Mouse (Mus musculus) limb, embryonic 14.5 days (tissue): Measurements from ENCODE around the gene Tubgcp2. TPM values are rescaled to one million over a fixed set of nuclear protein-coding genes. Genes with fewer than 3 reads are reported as not detected.

Source experiments
- ATAC-seq: fragments of 200-750 bp; cut with Nextera tagmentation; 2 replicates; pipeline ENCODE4 v1.8.0; 2017; ENCODE audit warnings: low read depth, moderate number of reproducible peaks, moderate TSS enrichment; ENCODE audit not compliant: low FRiP score
- DNase-seq: peaks from one replicate; pipeline ENCODE4 v3.0.0-alpha.2; 2015; ENCODE audit warnings: low spot score
- H3K27ac ChIP-seq: fragments of 300-500 bp; sonication (generic); replicated peaks from 2 replicates; pipeline ENCODE4 v1.5.1; 2014; ENCODE audit warnings: low read depth, mild to moderate bottlenecking, low read length, moderate library complexity, mixed read lengths
- H3K27me3 ChIP-seq: fragments of 300-500 bp; sonication (generic); 2 replicates; pipeline ENCODE4 v1.6.1; 2014; ENCODE audit warnings: low read length, mixed read lengths; ENCODE audit not compliant: control insufficient read depth, insufficient read depth
- H3K36me3 ChIP-seq: fragments of 300-500 bp; sonication (generic); 2 replicates; pipeline ENCODE4 v1.6.1; 2014; ENCODE audit warnings: mild to moderate bottlenecking, low read length, moderate library complexity, mixed read lengths; ENCODE audit not compliant: control insufficient read depth, insufficient read depth
- H3K4me1 ChIP-seq: fragments of 300-500 bp; sonication (generic); 2 replicates; pipeline ENCODE4 v1.6.1; 2014; ENCODE audit warnings: antibody characterized with exemption, low read length, mixed read lengths; ENCODE audit not compliant: control insufficient read depth, insufficient read depth
- H3K4me2 ChIP-seq: fragments of 300-500 bp; sonication (generic); replicated peaks from 2 replicates; pipeline ENCODE4 v1.6.1; 2014; ENCODE audit warnings: low read depth, mild to moderate bottlenecking, low read length, moderate library complexity; ENCODE audit not compliant: severe bottlenecking
- H3K4me3 ChIP-seq: fragments of 300-500 bp; sonication (generic); replicated peaks from 2 replicates; pipeline ENCODE4 v1.5.1; 2014; ENCODE audit warnings: low read length
- H3K9ac ChIP-seq: fragments of 300-500 bp; sonication (generic); 2 replicates; pipeline ENCODE4 v1.6.1; 2014; ENCODE audit warnings: mild to moderate bottlenecking, low read depth, low read length, moderate library complexity; ENCODE audit not compliant: severe bottlenecking
- H3K9me3 ChIP-seq: fragments of 300-500 bp; sonication (generic); 2 replicates; pipeline ENCODE4 v1.6.1; 2016; ENCODE audit warnings: low read length; ENCODE audit not compliant: control insufficient read depth
- POLR2A ChIP-seq: fragments of 200-500 bp; IDR thresholded peaks from 2 replicates; pipeline ENCODE4 v1.8.0; 2012; ENCODE audit warnings: inconsistent platforms, mild to moderate bottlenecking, moderate library complexity, borderline replicate concordance; ENCODE audit not compliant: insufficient read depth, insufficient read length; ENCODE audit errors: extremely low read depth
- WGBS: fragments of 180-500 bp; shearing (Covaris S2); extraction: QIAGEN DNeasy Blood & Tissue Kit; methylation state at CpG from one replicate; pipeline ENCODE4 v1.1.7; 2014; 5-methylcytosine and 5-hydroxymethylcytosine counted together
- polyA plus RNA-seq, 2 experiments: library from polyadenylated mRNA; depleted of rRNA in 1 of 2; stranded (reverse) in 1 of 2; unstranded in 1 of 2; fragments of >200 nt; fragmentation: Nextera tagmentation in 1 of 2; extraction: Ambion mirVana in 1 of 2; gene quantifications; 2 replicates each; pipeline versions ENCODE4 v1.2.1 to v1.2.3; 2012 to 2014

The Tubgcp2 gene
- polyA plus RNA-seq, 2 experiments = 58.8 to 69.1 TPM

GRCm38 (mm10) chr7:139963814-139964213 lies 72.7 kb downstream of the Tubgcp2 start:
- ATAC-seq = no peak
- 55% methylated on average over 3 of the region's 4 CpGs for WGBS
- H3K9ac ChIP-seq = no peak overlapping the region

GRCm38 (mm10) chr7:139961141-139961540 lies 75.3 kb downstream of the Tubgcp2 start:
- ATAC-seq (no peak), DNase-seq (no peak)
- 85% methylated on average over 10 of the region's 10 CpGs for WGBS
- H3K36me3 ChIP-seq = no peaks in the 10 kb centered on the region
- H3K4me1 ChIP-seq = no peaks in the 10 kb centered on the region
- H3K27me3 ChIP-seq = no peaks in the 10 kb centered on the region
- no peak overlapping the region for H3K4me2 ChIP-seq
- no peak overlapping the region for H3K27ac ChIP-seq
- H3K9ac ChIP-seq = no peak overlapping the region
- H3K9me3 ChIP-seq = no peaks in the 10 kb centered on the region
- H3K4me3 ChIP-seq = no peak overlapping the region
- TF ChIP-seq POLR2A = no peak

More at GRCm38 (mm10) chr7:139963814-139964213, 72.7 kb downstream of the Tubgcp2 start:
- DNase-seq = no peak
- no peak for TF ChIP-seq POLR2A
- no peak overlapping the region for H3K4me3 ChIP-seq
- no peaks in the 10 kb centered on the region for H3K36me3 ChIP-seq
- no peak overlapping the region for H3K27ac ChIP-seq
- H3K27me3 ChIP-seq = no peaks in the 10 kb centered on the region
- H3K4me2 ChIP-seq = no peak overlapping the region
- no peaks in the 10 kb centered on the region for H3K9me3 ChIP-seq
- H3K4me1 ChIP-seq = no peaks in the 10 kb centered on the region

GRCm38 (mm10) chr7:139957958-139958357 lies 78.5 kb downstream of the Tubgcp2 start:
- 30% methylated on average over 11 of the region's 11 CpGs for WGBS
- no peak overlapping the region for H3K4me2 ChIP-seq
- no peaks in the 10 kb centered on the region for H3K9me3 ChIP-seq
- no peaks in the 10 kb centered on the region for H3K27me3 ChIP-seq
- no peak overlapping the region for H3K27ac ChIP-seq
- no peak overlapping the region for H3K9ac ChIP-seq
- no peak for TF ChIP-seq POLR2A
- no peaks in the 10 kb centered on the region for H3K4me1 ChIP-seq
- DNase-seq (no peak), ATAC-seq (no peak)
- H3K36me3 ChIP-seq = no peaks in the 10 kb centered on the region
- H3K4me3 ChIP-seq = no peak overlapping the region

- Histone ChIP-seq H3K4me3 (no peak overlapping the region), H3K4me2 (no peak overlapping the region), H3K4me1 (no peaks in the 10 kb centered on the region), H3K27ac (no peak overlapping the region), H3K27me3 (no peaks in the 10 kb centered on the region), H3K9ac (no peak overlapping the region), H3K9me3 (no peaks in the 10 kb centered on the region), H3K36me3 (no peaks in the 10 kb centered on the region)
- WGBS = 46% methylated on average over 11 of the region's 11 CpGs
- no peak for TF ChIP-seq POLR2A
- ATAC-seq (no peak), DNase-seq (no peak)
Observed at GRCm38 (mm10) chr7:139957437-139957836, 79.0 kb downstream of the Tubgcp2 start.

GRCm38 (mm10) chr7:139956658-139957057 lies 79.8 kb downstream of the Tubgcp2 start:
- Histone ChIP-seq H3K4me2 (no peak overlapping the region), H3K4me1 (no peaks in the 10 kb centered on the region), H3K36me3 (no peaks in the 10 kb centered on the region), H3K4me3 (no peak overlapping the region), H3K9ac (no peak overlapping the region), H3K9me3 (no peaks in the 10 kb centered on the region), H3K27me3 (peaks cover 5% of the 10 kb centered on the region; the same call in 1 of the 2 replicates), H3K27ac (no peak overlapping the region)
- WGBS = 70% methylated on average over 3 of the region's 3 CpGs
- no peak for DNase-seq
- ATAC-seq = no peak
- TF ChIP-seq POLR2A = no peak

GRCm38 (mm10) chr7:139955505-139955904 lies 81.0 kb downstream of the Tubgcp2 start:
- H3K36me3 ChIP-seq = no peaks in the 10 kb centered on the region
- no peaks in the 10 kb centered on the region for H3K4me1 ChIP-seq
- no peak overlapping the region for H3K27ac ChIP-seq
- TF ChIP-seq POLR2A = no peak
- no peak overlapping the region for H3K4me2 ChIP-seq
- no peak for DNase-seq
- H3K9me3 ChIP-seq = no peaks in the 10 kb centered on the region
- ATAC-seq = no peak
- H3K9ac ChIP-seq = no peak overlapping the region
- 81% methylated on average over 4 of the region's 4 CpGs for WGBS
- H3K27me3 ChIP-seq = peaks cover 6% of the 10 kb centered on the region; the same call in 1 of the 2 replicates
- H3K4me3 ChIP-seq = no peak overlapping the region
